Mouse (Mus musculus) heart, postnatal 0 days (tissue): ENCODE results near the gene Med20.

Experiments
- CTCF ChIP-seq: IDR thresholded peaks from 2 replicates; pipeline ENCODE4 v1.5.1; 2016; ENCODE audit warnings: antibody characterized with exemption, control low read depth, low read depth
- EP300 ChIP-seq: IDR thresholded peaks from 2 replicates; pipeline ENCODE4 v1.6.1; 2016; ENCODE audit warnings: antibody characterized with exemption, low read depth

- TF ChIP-seq CTCF, result no peak
- TF ChIP-seq EP300, result no peak
Observed at GRCm38 (mm10) chr17:47655697-47656096, 44.3 kb downstream of the Med20 start.
